Mouse (Mus musculus): Measurements from ENCODE around the gene Cbx1. TPM values are rescaled to one million over a fixed set of nuclear protein-coding genes. Genes with fewer than 3 reads are reported as not detected.

Cbx1 gene
- polyA plus RNA-seq (2015; fragmentation: Nextera tagmentation; extraction: Ambion mirVana) = 156 and 175 TPM in 2 replicates

DNA sequence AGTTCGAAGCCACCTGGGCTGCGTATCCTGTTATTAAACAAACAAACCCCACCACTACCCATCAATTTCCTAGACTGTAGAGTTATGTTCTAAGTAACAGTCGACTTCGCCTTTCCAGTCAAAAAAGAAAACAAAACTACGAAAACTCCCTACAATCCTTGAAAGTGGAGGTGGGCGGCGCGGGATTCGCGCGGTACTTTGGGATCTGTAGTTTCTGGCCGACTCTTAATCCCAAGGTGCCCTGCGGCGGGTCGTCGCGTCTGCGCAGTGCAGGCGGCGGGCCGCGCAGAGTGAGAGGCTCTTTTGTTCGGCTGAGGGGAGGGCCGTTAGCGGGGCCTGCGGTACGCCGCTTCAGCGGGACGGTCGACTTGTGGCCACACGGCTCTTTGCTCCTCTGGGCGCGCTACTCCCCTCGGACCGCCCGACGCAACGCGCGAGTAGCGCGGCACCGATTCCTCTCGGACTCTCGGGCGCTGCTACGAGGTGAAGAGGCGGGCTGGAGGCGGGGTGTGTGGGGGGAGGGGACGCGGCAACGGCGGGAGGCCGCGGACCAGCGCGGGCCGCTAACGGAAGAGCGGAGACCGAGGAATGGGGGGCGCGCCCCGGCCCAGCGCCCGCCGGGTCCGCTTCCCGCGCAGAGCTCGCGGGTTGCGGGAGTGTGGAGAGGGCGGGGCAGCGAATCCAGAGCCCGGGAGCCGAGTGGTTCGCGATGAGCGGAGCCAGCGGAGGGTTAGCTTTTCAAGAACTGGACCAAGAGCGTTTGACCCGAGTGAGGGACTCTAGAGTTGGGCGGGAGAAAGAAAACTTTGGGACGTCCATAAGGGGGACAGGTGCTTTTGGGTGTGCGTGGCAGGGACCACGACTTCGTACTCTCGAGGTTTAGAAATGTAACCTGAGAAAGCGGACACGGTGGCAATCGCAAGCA, at the start of gene Cbx1:
TSS of gene Cbx1 (plus strand) at position 257 of the 925 bp plus-strand sequence.
- H3K9ac ChIP-seq = peak within 1 kb of the TSS; percentile 95
- peak; percentile 99 for ATAC-seq
- H3K27me3 ChIP-seq = no peaks in the 10 kb centered on the region
- peak within 1 kb of the TSS; percentile 94 for H3K27ac ChIP-seq
- H3K36me3 ChIP-seq (ENCODE audit: poor library complexity, severe bottlenecking) = no peaks in the 10 kb centered on the region
- 2% methylated on average over 92 of the region's 93 CpGs for WGBS
- H3K4me2 ChIP-seq = peak within 1 kb of the TSS; percentile 98
- H3K9me3 ChIP-seq (replicated peaks) = no peaks in the 10 kb centered on the region
- peak within 1 kb of the TSS; percentile 96 for H3K4me3 ChIP-seq
- peaks cover 43% of the 10 kb centered on the region for H3K4me1 ChIP-seq

DNA sequence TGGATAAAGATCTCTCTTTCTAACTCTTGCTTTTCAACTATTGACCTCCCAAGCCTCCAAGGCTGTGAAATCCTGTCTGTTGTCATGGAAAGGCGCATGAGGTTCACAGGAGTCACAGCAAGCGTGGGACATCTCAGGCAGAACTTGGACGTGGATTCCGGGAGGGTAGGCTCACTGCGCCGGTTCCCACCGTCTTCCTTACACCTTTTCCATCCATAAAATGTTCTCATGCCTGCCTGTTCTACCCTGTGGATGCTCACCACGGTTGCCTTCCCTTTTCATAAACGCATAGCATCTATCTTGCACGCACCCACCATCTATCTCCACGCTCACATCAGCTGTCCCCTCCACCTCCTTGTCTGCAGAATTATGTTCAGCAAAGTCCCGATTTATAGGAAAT, 48.1 kb upstream of the Cbx1 start:
- peaks cover 71% of the 10 kb centered on the region for H3K27me3 ChIP-seq

DNA sequence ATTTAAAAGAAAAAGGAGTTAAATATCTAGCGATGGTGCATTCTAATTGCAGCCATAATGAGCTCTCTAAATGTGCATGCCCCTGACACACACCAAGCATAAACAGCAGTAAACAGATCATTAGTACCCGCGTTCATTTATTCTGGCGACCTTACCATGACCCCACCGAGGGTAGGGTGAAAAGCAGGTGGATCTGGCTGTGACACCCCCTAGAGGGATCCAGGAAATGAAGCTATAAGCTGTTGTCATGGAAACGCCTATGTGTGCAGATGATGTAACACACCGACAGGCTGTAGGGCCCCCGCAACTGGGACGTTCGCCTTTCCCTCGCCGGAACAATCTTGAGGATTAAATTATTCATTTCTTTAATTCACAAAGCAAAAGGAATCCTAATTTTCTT, 46.9 kb upstream of the Cbx1 start:
- peak; percentile 69; the same call in 1 of the 2 replicates for ATAC-seq
- Histone ChIP-seq H3K27me3 (peaks cover 67% of the 10 kb centered on the region), H3K4me2 (peak overlapping the region; percentile 54), H3K9ac (no peak overlapping the region), H3K4me3 (peak overlapping the region; percentile 21), H3K27ac (peak overlapping the region; percentile 25; the same call in 1 of the 2 replicates), H3K4me1 (peaks cover 41% of the 10 kb centered on the region), H3K9me3 (replicated peaks) (no peaks in the 10 kb centered on the region), H3K36me3 (ENCODE audit: poor library complexity, severe bottlenecking) (no peaks in the 10 kb centered on the region)
- 4% methylated on average over 12 of the region's 12 CpGs for WGBS

More for the DNA sequence above, 48.1 kb upstream of the Cbx1 start:
- Histone ChIP-seq H3K36me3 (ENCODE audit: poor library complexity, severe bottlenecking) (no peaks in the 10 kb centered on the region), H3K27ac (no peak overlapping the region), H3K4me1 (peaks cover 47% of the 10 kb centered on the region), H3K9ac (no peak overlapping the region), H3K9me3 (replicated peaks) (no peaks in the 10 kb centered on the region), H3K4me3 (no peak overlapping the region), H3K4me2 (no peak overlapping the region)
- no peak for ATAC-seq
- 64% methylated on average over 12 of the region's 12 CpGs for WGBS

- 0 out of 2 replicates have a peak overlapping the region, but pooled peaks have one; percentile 0 for H3K4me2 ChIP-seq
- no peak for ATAC-seq
- no peak overlapping the region for H3K9ac ChIP-seq
- H3K36me3 ChIP-seq (ENCODE audit: poor library complexity, severe bottlenecking) = no peaks in the 10 kb centered on the region
- WGBS = 28% methylated on average over 11 of the region's 11 CpGs
- H3K27ac ChIP-seq = peak overlapping the region; percentile 36; the same call in 1 of the 2 replicates
- H3K27me3 ChIP-seq = peaks cover 66% of the 10 kb centered on the region
- H3K4me1 ChIP-seq = peaks cover 41% of the 10 kb centered on the region
- H3K9me3 ChIP-seq (replicated peaks) = no peaks in the 10 kb centered on the region
- no peak overlapping the region for H3K4me3 ChIP-seq
Measured at GRCm38 (mm10) chr11:96743000-96743399, 45.9 kb upstream of the Cbx1 start.

DNA sequence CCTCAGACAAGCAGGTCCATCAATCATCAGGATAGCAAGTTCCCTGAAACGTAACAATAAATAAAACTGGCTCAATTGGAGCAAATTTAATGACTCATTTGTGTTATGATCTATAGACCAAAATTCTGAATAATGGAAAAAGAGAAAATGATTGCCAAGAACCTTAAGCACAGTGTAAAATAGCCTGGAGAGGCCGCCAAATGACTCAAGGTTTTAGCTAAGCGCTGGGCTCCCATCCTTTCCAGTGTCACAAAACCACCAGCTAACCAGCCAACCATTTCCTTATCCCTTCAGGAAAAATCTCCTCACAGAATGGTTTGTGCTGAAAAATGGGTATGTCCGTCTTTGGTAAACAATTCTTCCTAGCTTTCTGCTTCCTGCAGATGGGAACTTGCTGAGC, 45.0 kb upstream of the Cbx1 start:
- no peak for ATAC-seq
- 84% methylated on average over 4 of the region's 4 CpGs for WGBS
- Histone ChIP-seq H3K9ac (no peak overlapping the region), H3K4me3 (no peak overlapping the region), H3K27ac (0 out of 2 replicates have a peak overlapping the region, but pooled peaks have one; percentile 36), H3K4me1 (peaks cover 41% of the 10 kb centered on the region), H3K27me3 (peaks cover 57% of the 10 kb centered on the region), H3K4me2 (no peak overlapping the region), H3K9me3 (replicated peaks) (no peaks in the 10 kb centered on the region), H3K36me3 (ENCODE audit: poor library complexity, severe bottlenecking) (no peaks in the 10 kb centered on the region)

DNA sequence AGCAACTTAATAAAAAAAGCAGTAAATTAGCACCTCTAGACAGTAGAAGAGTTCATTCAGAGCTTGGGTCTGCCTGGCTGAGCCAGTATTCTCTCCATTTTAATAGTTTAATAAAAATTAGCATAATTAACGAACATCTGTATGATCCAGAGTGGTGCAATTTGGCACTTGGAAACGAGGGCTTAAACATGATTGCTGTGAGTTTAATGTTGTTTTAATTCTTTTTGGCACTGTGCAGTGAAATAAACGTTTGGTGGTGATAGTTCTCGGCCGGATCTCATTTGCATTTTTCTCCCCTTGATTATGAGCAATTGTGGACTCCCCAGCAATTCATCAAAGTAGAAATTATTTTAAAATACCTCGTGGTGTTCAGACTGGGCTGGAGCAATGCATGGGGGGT, 42.3 kb upstream of the Cbx1 start:
- H3K4me1 ChIP-seq = peaks cover 20% of the 10 kb centered on the region
- H3K4me2 ChIP-seq = no peak overlapping the region
- H3K36me3 ChIP-seq (ENCODE audit: poor library complexity, severe bottlenecking) = no peaks in the 10 kb centered on the region
- no peak overlapping the region for H3K4me3 ChIP-seq
- no peaks in the 10 kb centered on the region for H3K9me3 ChIP-seq (replicated peaks)
- 47% methylated on average over 6 of the region's 6 CpGs for whole genome bisulfite sequencing
- ATAC-seq = no peak
- H3K9ac ChIP-seq = no peak overlapping the region
- H3K27me3 ChIP-seq = peaks cover 45% of the 10 kb centered on the region
- H3K27ac ChIP-seq = no peak overlapping the region

DNA sequence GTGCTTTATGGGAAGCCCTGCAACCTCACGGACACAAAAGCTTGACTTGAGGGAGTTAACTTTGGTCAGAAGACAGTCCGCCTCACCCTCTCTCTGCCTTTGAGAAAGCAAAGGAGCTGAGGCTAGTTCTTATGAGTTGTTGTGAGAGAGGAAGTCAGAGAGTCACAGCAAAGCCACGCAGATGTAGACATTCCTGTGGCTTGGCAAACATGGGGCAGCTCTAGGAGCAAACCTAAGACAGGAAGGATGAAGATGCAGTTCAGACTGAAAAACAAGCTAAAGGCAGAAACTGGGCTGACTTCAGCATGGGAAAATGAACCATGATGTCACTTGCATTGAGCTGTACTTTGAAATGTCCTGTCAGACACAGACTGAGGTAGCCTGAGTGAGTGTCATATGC, 41.4 kb upstream of the Cbx1 start:
- Histone ChIP-seq H3K4me2 (no peak overlapping the region), H3K36me3 (ENCODE audit: poor library complexity, severe bottlenecking) (no peaks in the 10 kb centered on the region), H3K27me3 (peaks cover 37% of the 10 kb centered on the region), H3K9me3 (replicated peaks) (no peaks in the 10 kb centered on the region), H3K9ac (no peak overlapping the region), H3K4me3 (no peak overlapping the region), H3K27ac (no peak overlapping the region), H3K4me1 (peaks cover 11% of the 10 kb centered on the region)
- WGBS = 54% methylated on average over 3 of the region's 3 CpGs
- ATAC-seq = no peak

DNA sequence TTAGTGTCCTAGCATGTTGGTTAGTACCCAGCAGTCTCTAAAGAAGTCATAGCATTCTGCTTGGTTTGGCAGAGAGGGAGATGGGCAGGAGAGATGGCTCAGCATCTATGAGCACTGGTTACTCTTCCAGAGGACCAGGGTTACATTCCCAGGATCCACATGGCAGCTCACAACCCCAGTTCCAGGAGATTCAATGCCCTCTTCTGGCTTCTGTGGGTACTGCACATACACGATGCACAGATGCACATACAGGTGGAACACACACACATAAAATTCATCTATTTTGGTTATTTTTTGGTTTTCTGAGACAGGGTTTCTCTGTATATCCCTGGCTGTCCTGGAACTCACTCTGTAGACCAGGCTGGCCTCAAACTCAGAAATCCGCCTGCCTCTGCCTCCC, 33.6 kb upstream of the Cbx1 start:
- Histone ChIP-seq H3K36me3 (ENCODE audit: poor library complexity, severe bottlenecking) (no peaks in the 10 kb centered on the region), H3K27ac (no peak overlapping the region), H3K4me1 (no peaks in the 10 kb centered on the region), H3K9ac (no peak overlapping the region), H3K9me3 (replicated peaks) (no peaks in the 10 kb centered on the region), H3K27me3 (peaks cover 4% of the 10 kb centered on the region; the same call in 1 of the 2 replicates), H3K4me2 (no peak overlapping the region), H3K4me3 (no peak overlapping the region)
- 98% methylated on average over 2 of the region's 2 CpGs for WGBS
- no peak for ATAC-seq

GRCm38 (mm10) chr11:96757421-96757820, 31.5 kb upstream of the Cbx1 start:
- H3K9me3 ChIP-seq (replicated peaks) = no peaks in the 10 kb centered on the region
- no peak for ATAC-seq
- WGBS = 56% methylated on average over 4 of the region's 4 CpGs
- H3K4me1 ChIP-seq = no peaks in the 10 kb centered on the region
- no peak overlapping the region for H3K27ac ChIP-seq
- H3K27me3 ChIP-seq = 0 out of 2 replicates have a peak, but pooled peaks cover 4% of the 10 kb centered on the region
- no peak overlapping the region for H3K4me2 ChIP-seq
- H3K4me3 ChIP-seq = no peak overlapping the region
- H3K9ac ChIP-seq = no peak overlapping the region
- H3K36me3 ChIP-seq (ENCODE audit: poor library complexity, severe bottlenecking) = no peaks in the 10 kb centered on the region

- Histone ChIP-seq H3K4me1 (peaks cover 6% of the 10 kb centered on the region), H3K27ac (no peak overlapping the region), H3K9me3 (replicated peaks) (no peaks in the 10 kb centered on the region), H3K4me2 (no peak overlapping the region), H3K9ac (no peak overlapping the region), H3K4me3 (no peak overlapping the region), H3K27me3 (0 out of 2 replicates have a peak, but pooled peaks cover 4% of the 10 kb centered on the region), H3K36me3 (ENCODE audit: poor library complexity, severe bottlenecking) (no peaks in the 10 kb centered on the region)
- ATAC-seq = no peak
- WGBS = 84% methylated on average over 5 of the region's 5 CpGs
Measured at GRCm38 (mm10) chr11:96758402-96758801, 30.5 kb upstream of the Cbx1 start.

DNA sequence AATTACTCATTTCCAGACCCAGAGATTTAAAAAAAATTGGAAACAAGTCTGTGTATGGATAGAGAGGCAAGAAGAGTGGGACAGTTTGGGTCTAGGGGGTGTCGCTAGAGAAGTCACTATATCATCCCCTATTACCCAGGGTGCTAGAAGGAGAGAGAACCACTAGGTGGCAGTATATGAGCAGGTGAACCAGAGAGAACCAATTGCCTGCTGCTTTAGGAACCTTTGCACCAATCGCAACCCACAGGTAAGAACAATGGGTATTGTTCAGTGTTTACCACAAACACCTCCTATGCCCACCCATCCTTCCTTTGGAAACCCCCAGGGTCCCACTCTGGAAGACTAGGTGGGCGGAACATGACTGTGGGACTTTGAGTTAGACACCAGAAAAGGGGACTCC, 28.9 kb upstream of the Cbx1 start:
- 45% methylated on average over 3 of the region's 3 CpGs for WGBS
- ATAC-seq = 0 out of 2 replicates have a peak, but pooled peaks have one; percentile 13
- no peaks in the 10 kb centered on the region for H3K9me3 ChIP-seq (replicated peaks)

DNA sequence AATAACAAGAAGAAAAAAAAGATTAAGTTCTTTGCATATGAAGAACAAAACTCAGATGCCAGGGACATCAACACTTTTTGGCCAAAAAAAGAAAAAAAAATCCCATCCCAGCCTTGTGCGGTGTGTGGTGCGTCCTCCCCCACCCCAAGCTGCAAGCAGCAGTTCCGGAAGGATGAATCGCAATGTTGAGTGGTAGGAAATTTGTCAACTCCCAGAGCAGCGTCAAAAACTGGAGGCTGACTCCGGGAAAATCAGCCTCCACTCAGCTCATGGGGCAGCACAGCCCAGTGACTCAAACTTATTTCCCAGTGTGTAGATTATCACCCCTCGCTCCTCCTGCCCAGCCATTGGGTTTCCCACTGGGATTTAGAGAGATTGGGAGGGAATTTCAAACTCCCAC, 26.9 kb upstream of the Cbx1 start:
- ATAC-seq = no peak
- WGBS = 81% methylated on average over 7 of the region's 7 CpGs
- Histone ChIP-seq H3K4me3 (no peak overlapping the region), H3K27me3 (0 out of 2 replicates have a peak, but pooled peaks cover 4% of the 10 kb centered on the region), H3K4me2 (no peak overlapping the region), H3K4me1 (peaks cover 33% of the 10 kb centered on the region), H3K27ac (no peak overlapping the region), H3K9ac (no peak overlapping the region), H3K9me3 (replicated peaks) (no peaks in the 10 kb centered on the region), H3K36me3 (ENCODE audit: poor library complexity, severe bottlenecking) (no peaks in the 10 kb centered on the region)

More for the DNA sequence above, 28.9 kb upstream of the Cbx1 start:
- no peak overlapping the region for H3K27ac ChIP-seq
- no peak overlapping the region for H3K9ac ChIP-seq
- peaks cover 20% of the 10 kb centered on the region for H3K4me1 ChIP-seq
- no peak overlapping the region for H3K4me3 ChIP-seq
- no peak overlapping the region for H3K4me2 ChIP-seq
- 0 out of 2 replicates have a peak, but pooled peaks cover 4% of the 10 kb centered on the region for H3K27me3 ChIP-seq
- no peaks in the 10 kb centered on the region for H3K36me3 ChIP-seq (ENCODE audit: poor library complexity, severe bottlenecking)

Measured in forebrain, embryonic 13.5 days (tissue).